Mouse (Mus musculus): Measurements from ENCODE around the gene Dgki. TPM values are rescaled to one million over a fixed set of nuclear protein-coding genes. Genes with fewer than 3 reads are reported as not detected.

The Dgki gene
- polyA plus RNA-seq, 1 experiment, result 2.0 TPM

DNA sequence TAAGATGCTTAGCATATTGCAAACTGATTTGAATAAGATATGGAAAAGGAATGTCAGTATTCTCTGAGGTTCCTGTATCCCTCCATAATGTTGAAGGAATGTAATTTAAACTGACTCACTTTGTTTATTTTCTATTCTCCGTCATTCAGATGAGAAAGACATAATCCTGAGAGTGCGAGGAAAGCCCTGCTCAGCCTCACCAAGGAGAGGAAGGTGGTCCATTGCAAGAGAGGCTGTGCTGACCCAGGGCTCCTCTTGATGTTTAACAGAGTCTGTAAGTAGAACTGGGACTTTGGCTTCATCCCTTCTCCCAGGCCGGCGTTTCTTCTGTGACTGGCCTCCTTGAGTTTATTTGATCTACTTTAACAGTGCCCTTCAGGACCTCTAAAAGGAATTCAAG is 423.6 kb downstream of the Dgki start:
- TF ChIP-seq EP300 (IDR thresholded peaks at IDR 0.05; ENCODE audit: insufficient read depth, low read depth, low read length) (no peak), POLR2A (IDR thresholded peaks at IDR 0.05; ENCODE audit: insufficient read depth, low read length) (no peak), CTCF (IDR thresholded peaks at IDR 0.05; ENCODE audit: low read depth, low read length) (no peak)
- Histone ChIP-seq H3K9me3 (replicated peaks; ENCODE audit: control insufficient read depth, insufficient read depth, low read length, poor library complexity, severe bottlenecking) (no peaks in the 10 kb centered on the region), H3K27ac (ENCODE audit: insufficient read depth, low read length) (no peak overlapping the region), H3K36me3 (ENCODE audit: control insufficient read depth, insufficient read depth, low read length, poor library complexity, severe bottlenecking) (no peaks in the 10 kb centered on the region), H3K9ac (ENCODE audit: low read depth, poor library complexity, severe bottlenecking) (no peak overlapping the region), H3K27me3 (ENCODE audit: control insufficient read depth, insufficient read depth, low read length, poor library complexity, severe bottlenecking) (no peaks in the 10 kb centered on the region), H3K4me3 (ENCODE audit: low read depth, low read length) (no peak overlapping the region), H3K4me1 (ENCODE audit: control insufficient read depth, insufficient read depth, low read length) (no peaks in the 10 kb centered on the region)

DNA sequence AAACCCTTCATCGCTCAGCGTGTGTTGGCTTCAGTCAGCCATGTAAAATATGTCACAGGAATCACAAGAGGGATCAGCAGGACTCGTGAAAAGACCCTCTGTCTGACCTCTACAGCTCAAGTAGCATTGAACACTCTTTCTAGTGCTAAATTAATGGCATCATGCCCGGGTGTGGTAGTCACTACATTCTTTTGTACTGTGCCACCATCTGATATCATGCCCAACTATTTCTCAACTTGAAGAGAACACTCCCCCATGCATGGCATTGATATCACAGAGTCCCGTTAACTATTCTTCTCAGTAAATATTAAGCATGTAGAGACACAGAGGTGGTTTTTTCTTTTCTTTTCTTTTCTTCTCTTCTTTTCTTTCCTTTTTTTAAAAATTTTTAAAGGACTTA is 424.1 kb downstream of the Dgki start:
- no peak for TF ChIP-seq CTCF (IDR thresholded peaks at IDR 0.05; ENCODE audit: low read depth, low read length)
- TF ChIP-seq POLR2A (IDR thresholded peaks at IDR 0.05; ENCODE audit: insufficient read depth, low read length), result no peak
- TF ChIP-seq EP300 (IDR thresholded peaks at IDR 0.05; ENCODE audit: insufficient read depth, low read depth, low read length), result no peak

DNA sequence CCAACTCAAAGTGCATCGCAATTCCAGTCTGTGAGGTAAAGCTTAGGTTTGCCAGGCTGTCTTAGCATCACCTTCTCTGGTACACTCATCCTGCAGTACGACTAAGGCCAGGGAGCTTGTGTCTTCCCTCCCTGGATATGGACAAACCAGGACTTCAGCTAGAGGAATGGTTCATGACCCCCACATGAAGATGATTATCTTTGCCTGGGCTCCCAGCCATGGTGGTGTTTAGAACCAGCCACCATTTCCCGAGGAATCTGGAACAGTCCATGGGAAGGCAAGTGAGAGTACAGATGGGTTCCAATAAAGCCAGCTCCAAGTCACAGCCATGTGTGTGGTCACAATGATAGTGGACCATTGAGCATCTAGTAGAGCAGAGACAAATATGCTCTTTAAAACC is 427.1 kb downstream of the Dgki start:
- Histone ChIP-seq H3K27me3 (ENCODE audit: control insufficient read depth, insufficient read depth, low read length, poor library complexity, severe bottlenecking) (no peaks in the 10 kb centered on the region), H3K27ac (ENCODE audit: insufficient read depth, low read length) (no peak overlapping the region)

More for the DNA sequence above, 424.1 kb downstream of the Dgki start:
- no peaks in the 10 kb centered on the region for H3K9me3 ChIP-seq (replicated peaks; ENCODE audit: control insufficient read depth, insufficient read depth, low read length, poor library complexity, severe bottlenecking)
- no peaks in the 10 kb centered on the region for H3K27me3 ChIP-seq (ENCODE audit: control insufficient read depth, insufficient read depth, low read length, poor library complexity, severe bottlenecking)
- H3K4me1 ChIP-seq (ENCODE audit: control insufficient read depth, insufficient read depth, low read length), result no peaks in the 10 kb centered on the region
- no peaks in the 10 kb centered on the region for H3K36me3 ChIP-seq (ENCODE audit: control insufficient read depth, insufficient read depth, low read length, poor library complexity, severe bottlenecking)
- no peak overlapping the region for H3K4me3 ChIP-seq (ENCODE audit: low read depth, low read length)
- H3K9ac ChIP-seq (ENCODE audit: low read depth, poor library complexity, severe bottlenecking), result no peak overlapping the region
- no peak overlapping the region for H3K27ac ChIP-seq (ENCODE audit: insufficient read depth, low read length)

DNA sequence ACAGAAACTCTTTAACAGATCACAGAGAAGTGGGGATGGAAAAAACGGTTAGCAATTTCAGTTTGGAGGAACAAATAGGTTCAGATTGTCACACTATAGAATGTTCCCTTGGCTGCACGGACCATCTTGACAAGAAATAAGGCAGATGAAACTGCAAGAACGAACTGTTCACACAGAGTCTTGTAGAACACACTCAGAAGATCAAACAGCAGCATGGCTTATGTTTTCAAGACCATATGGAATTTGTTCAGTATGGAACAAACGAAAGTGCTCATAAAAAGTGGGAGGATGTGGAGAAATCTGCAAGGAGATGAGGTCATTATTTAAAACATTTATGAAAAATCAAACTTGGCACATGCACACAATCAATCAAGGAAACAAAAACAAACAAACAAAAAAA is 431.8 kb downstream of the Dgki start:
- TF ChIP-seq POLR2A (IDR thresholded peaks at IDR 0.05; ENCODE audit: insufficient read depth, low read length), result no peak
- TF ChIP-seq EP300 (IDR thresholded peaks at IDR 0.05; ENCODE audit: insufficient read depth, low read depth, low read length), result no peak
- Histone ChIP-seq H3K9ac (ENCODE audit: low read depth, poor library complexity, severe bottlenecking) (no peak overlapping the region), H3K9me3 (replicated peaks; ENCODE audit: control insufficient read depth, insufficient read depth, low read length, poor library complexity, severe bottlenecking) (no peaks in the 10 kb centered on the region), H3K4me1 (ENCODE audit: control insufficient read depth, insufficient read depth, low read length) (no peaks in the 10 kb centered on the region), H3K27ac (ENCODE audit: insufficient read depth, low read length) (no peak overlapping the region), H3K27me3 (ENCODE audit: control insufficient read depth, insufficient read depth, low read length, poor library complexity, severe bottlenecking) (no peaks in the 10 kb centered on the region), H3K4me3 (ENCODE audit: low read depth, low read length) (no peak overlapping the region), H3K36me3 (ENCODE audit: control insufficient read depth, insufficient read depth, low read length, poor library complexity, severe bottlenecking) (no peaks in the 10 kb centered on the region)

More for the DNA sequence above, 427.1 kb downstream of the Dgki start:
- Histone ChIP-seq H3K4me1 (ENCODE audit: control insufficient read depth, insufficient read depth, low read length) (no peaks in the 10 kb centered on the region), H3K9ac (ENCODE audit: low read depth, poor library complexity, severe bottlenecking) (no peak overlapping the region), H3K4me3 (ENCODE audit: low read depth, low read length) (no peak overlapping the region), H3K9me3 (replicated peaks; ENCODE audit: control insufficient read depth, insufficient read depth, low read length, poor library complexity, severe bottlenecking) (no peaks in the 10 kb centered on the region), H3K36me3 (ENCODE audit: control insufficient read depth, insufficient read depth, low read length, poor library complexity, severe bottlenecking) (no peaks in the 10 kb centered on the region)
- no peak for TF ChIP-seq EP300 (IDR thresholded peaks at IDR 0.05; ENCODE audit: insufficient read depth, low read depth, low read length)
- no peak for TF ChIP-seq CTCF (IDR thresholded peaks at IDR 0.05; ENCODE audit: low read depth, low read length)
- no peak for TF ChIP-seq POLR2A (IDR thresholded peaks at IDR 0.05; ENCODE audit: insufficient read depth, low read length)

DNA sequence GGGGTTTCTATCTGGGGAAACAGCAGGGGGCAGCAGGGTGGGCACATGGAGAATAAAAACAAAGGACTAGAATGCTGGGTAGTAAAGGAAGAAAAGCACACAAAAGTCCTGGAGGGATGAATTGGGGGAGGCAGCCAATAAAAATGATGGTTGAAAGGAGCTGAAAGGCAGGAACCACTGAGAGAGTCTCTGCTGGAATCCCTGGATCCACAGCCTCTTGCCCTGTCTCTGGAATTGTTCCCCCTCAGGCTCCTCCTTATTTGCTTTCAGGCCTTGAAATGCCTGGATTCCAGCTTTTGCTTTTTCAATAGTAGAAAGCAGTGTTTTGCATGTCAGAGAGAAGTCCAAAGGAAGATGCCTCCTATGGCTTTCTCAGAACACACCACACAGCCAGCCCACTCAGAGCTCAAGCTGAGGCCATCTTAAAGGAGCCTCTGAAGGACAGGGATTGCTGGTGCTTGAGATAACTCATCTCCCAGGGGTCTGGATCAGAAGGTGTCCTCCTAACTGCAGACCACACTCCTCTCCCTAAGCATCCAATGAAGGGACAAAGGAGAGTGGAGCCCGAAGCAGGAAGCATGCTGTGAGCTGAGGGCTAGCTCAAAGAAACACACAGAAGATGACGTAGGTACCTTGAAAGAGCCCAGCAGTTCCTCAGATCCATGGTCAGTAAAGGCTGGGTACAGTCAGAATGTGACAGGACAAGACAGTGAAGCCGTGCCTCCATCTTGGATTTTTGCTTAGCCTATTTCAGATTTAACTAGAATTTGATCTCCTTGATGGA is 441.5 kb downstream of the Dgki start:
- peak overlapping the region; percentile 89 for H3K27ac ChIP-seq (ENCODE audit: insufficient read depth, low read length)
- no peaks in the 10 kb centered on the region for H3K27me3 ChIP-seq (ENCODE audit: control insufficient read depth, insufficient read depth, low read length, poor library complexity, severe bottlenecking)
- TF ChIP-seq POLR2A (IDR thresholded peaks at IDR 0.05; ENCODE audit: insufficient read depth, low read length), result no peak
- no peak for TF ChIP-seq EP300 (IDR thresholded peaks at IDR 0.05; ENCODE audit: insufficient read depth, low read depth, low read length)
- H3K4me1 ChIP-seq (ENCODE audit: control insufficient read depth, insufficient read depth, low read length), result peaks cover 2% of the 10 kb centered on the region
- H3K4me3 ChIP-seq (ENCODE audit: low read depth, low read length), result no peak overlapping the region
- H3K9me3 ChIP-seq (replicated peaks; ENCODE audit: control insufficient read depth, insufficient read depth, low read length, poor library complexity, severe bottlenecking), result no peaks in the 10 kb centered on the region
- H3K36me3 ChIP-seq (ENCODE audit: control insufficient read depth, insufficient read depth, low read length, poor library complexity, severe bottlenecking), result no peaks in the 10 kb centered on the region
- H3K9ac ChIP-seq (ENCODE audit: low read depth, poor library complexity, severe bottlenecking), result no peak overlapping the region

DNA sequence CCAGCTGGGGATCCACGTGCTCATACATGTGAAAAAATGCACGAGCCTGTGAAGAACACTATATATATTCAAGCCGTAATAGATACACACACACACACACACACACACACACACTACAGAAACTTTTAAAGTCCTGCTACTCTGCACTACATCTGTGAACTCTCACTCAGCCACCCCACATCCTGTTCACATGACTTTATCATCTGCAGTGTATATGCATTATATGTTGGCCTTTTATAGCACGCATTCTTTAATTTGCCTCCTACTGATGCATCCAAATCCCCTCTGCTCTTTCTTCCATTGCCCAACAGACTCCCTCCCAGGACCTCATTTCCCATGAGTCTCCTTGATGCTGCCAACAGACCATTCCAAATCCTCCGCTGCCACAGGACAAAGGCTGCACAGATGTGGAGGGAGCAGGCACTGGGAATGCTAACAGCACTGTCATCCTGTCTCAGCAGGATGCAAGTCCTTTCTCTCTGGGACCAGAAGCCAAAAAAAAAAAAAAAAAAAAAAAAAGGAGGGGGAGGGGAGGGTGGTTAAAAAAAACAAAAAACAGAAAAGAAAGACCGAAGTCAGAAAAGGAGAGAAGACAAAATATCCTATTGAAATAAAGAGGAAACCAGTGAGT is 442.2 kb downstream of the Dgki start:
- H3K4me3 ChIP-seq (ENCODE audit: low read depth, low read length), result no peak overlapping the region
- no peak overlapping the region for H3K27ac ChIP-seq (ENCODE audit: insufficient read depth, low read length)
- H3K36me3 ChIP-seq (ENCODE audit: control insufficient read depth, insufficient read depth, low read length, poor library complexity, severe bottlenecking), result no peaks in the 10 kb centered on the region
- no peak overlapping the region for H3K9ac ChIP-seq (ENCODE audit: low read depth, poor library complexity, severe bottlenecking)
- H3K27me3 ChIP-seq (ENCODE audit: control insufficient read depth, insufficient read depth, low read length, poor library complexity, severe bottlenecking), result no peaks in the 10 kb centered on the region
- TF ChIP-seq POLR2A (IDR thresholded peaks at IDR 0.05; ENCODE audit: insufficient read depth, low read length), result no peak
- TF ChIP-seq EP300 (IDR thresholded peaks at IDR 0.05; ENCODE audit: insufficient read depth, low read depth, low read length), result peak; percentile 59; the same call in 1 of the 2 replicates
- no peaks in the 10 kb centered on the region for H3K9me3 ChIP-seq (replicated peaks; ENCODE audit: control insufficient read depth, insufficient read depth, low read length, poor library complexity, severe bottlenecking)
- H3K4me1 ChIP-seq (ENCODE audit: control insufficient read depth, insufficient read depth, low read length), result peaks cover 2% of the 10 kb centered on the region
